Mouse (Mus musculus): ENCODE data around the gene Cenpu. TPM values are rescaled to one million over a fixed set of nuclear protein-coding genes. Genes with fewer than 3 reads are reported as not detected.

Gene Cenpu
- polyA plus RNA-seq, 1 experiment from 2014 or later, result 23.9 TPM

- Histone ChIP-seq H3K9me3 (no peaks in the 10 kb centered on the region), H3K36me3 (peaks cover 18% of the 10 kb centered on the region), H3K9ac (replicated peaks) (no peak overlapping the region), H3K4me1 (replicated peaks) (peaks cover 9% of the 10 kb centered on the region), H3K4me2 (no peak overlapping the region), H3K4me3 (replicated peaks) (no peak overlapping the region), H3K27me3 (no peaks in the 10 kb centered on the region), H3K27ac (no peak overlapping the region)
- 94% methylated on average over 5 of the region's 5 CpGs for WGBS
- ATAC-seq (ENCODE audit: insufficient number of reproducible peaks, insufficient read depth, low FRiP score, low TSS enrichment, low read depth), result no peak
Observed at GRCm38 (mm10) chr8:46598753-46599152, 46.9 kb downstream of the Cenpu start.

- no peaks in the 10 kb centered on the region for H3K27me3 ChIP-seq
- peaks cover 9% of the 10 kb centered on the region for H3K4me1 ChIP-seq (replicated peaks)
- no peak overlapping the region for H3K4me2 ChIP-seq
- no peak overlapping the region for H3K27ac ChIP-seq
- no peak overlapping the region for H3K4me3 ChIP-seq (replicated peaks)
- no peak for ATAC-seq (ENCODE audit: insufficient number of reproducible peaks, insufficient read depth, low FRiP score, low TSS enrichment, low read depth)
- peaks cover 14% of the 10 kb centered on the region for H3K36me3 ChIP-seq
- WGBS, result 92% methylated on average over 7 of the region's 7 CpGs
- H3K9ac ChIP-seq (replicated peaks), result no peak overlapping the region
- no peaks in the 10 kb centered on the region for H3K9me3 ChIP-seq
Observed at GRCm38 (mm10) chr8:46599314-46599904, 47.6 kb downstream of the Cenpu start.

GRCm38 (mm10) chr8:46600959-46601707 lies 49.3 kb downstream of the Cenpu start:
- WGBS, result 43% methylated on average over 10 of the region's 10 CpGs
- no peaks in the 10 kb centered on the region for H3K9me3 ChIP-seq
- H3K36me3 ChIP-seq, result peaks cover 14% of the 10 kb centered on the region
- no peak overlapping the region for H3K9ac ChIP-seq (replicated peaks)
- no peak overlapping the region for H3K4me2 ChIP-seq
- H3K27ac ChIP-seq, result peak overlapping the region; percentile 70
- H3K4me3 ChIP-seq (replicated peaks), result no peak overlapping the region
- ATAC-seq (ENCODE audit: insufficient number of reproducible peaks, insufficient read depth, low FRiP score, low TSS enrichment, low read depth), result no peak
- H3K4me1 ChIP-seq (replicated peaks), result peaks cover 9% of the 10 kb centered on the region
- no peaks in the 10 kb centered on the region for H3K27me3 ChIP-seq

GRCm38 (mm10) chr8:46603587-46603986 lies 51.8 kb downstream of the Cenpu start:
- no peak for ATAC-seq (ENCODE audit: insufficient number of reproducible peaks, insufficient read depth, low FRiP score, low TSS enrichment, low read depth)
- Histone ChIP-seq H3K36me3 (peaks cover 20% of the 10 kb centered on the region), H3K9me3 (no peaks in the 10 kb centered on the region), H3K27ac (no peak overlapping the region), H3K27me3 (no peaks in the 10 kb centered on the region), H3K4me2 (no peak overlapping the region), H3K9ac (replicated peaks) (no peak overlapping the region), H3K4me3 (replicated peaks) (no peak overlapping the region), H3K4me1 (replicated peaks) (peaks cover 9% of the 10 kb centered on the region)
- WGBS, result 46% methylated on average over 5 of the region's 5 CpGs

GRCm38 (mm10) chr8:46606930-46607329 lies 55.1 kb downstream of the Cenpu start:
- no peak for ATAC-seq (ENCODE audit: insufficient number of reproducible peaks, insufficient read depth, low FRiP score, low TSS enrichment, low read depth)
- Histone ChIP-seq H3K27me3 (no peaks in the 10 kb centered on the region), H3K9ac (replicated peaks) (no peak overlapping the region), H3K4me2 (no peak overlapping the region), H3K9me3 (no peaks in the 10 kb centered on the region), H3K27ac (no peak overlapping the region), H3K36me3 (peaks cover 14% of the 10 kb centered on the region), H3K4me1 (replicated peaks) (peaks cover 3% of the 10 kb centered on the region; the same call in 1 of the 2 replicates), H3K4me3 (replicated peaks) (no peak overlapping the region)
- WGBS, result 81% methylated on average over 1 of the region's 1 CpGs

GRCm38 (mm10) chr8:46611557-46611956 lies 59.7 kb downstream of the Cenpu start:
- Histone ChIP-seq H3K4me3 (replicated peaks) (no peak overlapping the region), H3K9me3 (no peaks in the 10 kb centered on the region), H3K27ac (no peak overlapping the region), H3K27me3 (no peaks in the 10 kb centered on the region), H3K4me2 (no peak overlapping the region), H3K9ac (replicated peaks) (no peak overlapping the region), H3K36me3 (peaks cover 11% of the 10 kb centered on the region), H3K4me1 (replicated peaks) (peaks cover 15% of the 10 kb centered on the region)
- no peak for ATAC-seq (ENCODE audit: insufficient number of reproducible peaks, insufficient read depth, low FRiP score, low TSS enrichment, low read depth)
- WGBS, result 71% methylated on average over 8 of the region's 8 CpGs

GRCm38 (mm10) chr8:46612913-46613312 lies 61.1 kb downstream of the Cenpu start:
- Histone ChIP-seq H3K9ac (replicated peaks) (no peak overlapping the region), H3K27me3 (no peaks in the 10 kb centered on the region), H3K36me3 (no peaks in the 10 kb centered on the region), H3K4me2 (no peak overlapping the region), H3K9me3 (no peaks in the 10 kb centered on the region), H3K4me1 (replicated peaks) (peaks cover 15% of the 10 kb centered on the region), H3K27ac (0 out of 2 replicates have a peak overlapping the region, but pooled peaks have one; percentile 37), H3K4me3 (replicated peaks) (no peak overlapping the region)
- WGBS, result 67% methylated on average over 4 of the region's 4 CpGs
- ATAC-seq (ENCODE audit: insufficient number of reproducible peaks, insufficient read depth, low FRiP score, low TSS enrichment, low read depth), result no peak

- Histone ChIP-seq H3K9me3 (no peaks in the 10 kb centered on the region), H3K4me2 (no peak overlapping the region), H3K27ac (peak overlapping the region; percentile 70; the same call in 1 of the 2 replicates), H3K36me3 (no peaks in the 10 kb centered on the region), H3K4me3 (replicated peaks) (no peak overlapping the region), H3K27me3 (no peaks in the 10 kb centered on the region), H3K9ac (replicated peaks) (no peak overlapping the region), H3K4me1 (replicated peaks) (peaks cover 18% of the 10 kb centered on the region)
- ATAC-seq (ENCODE audit: insufficient number of reproducible peaks, insufficient read depth, low FRiP score, low TSS enrichment, low read depth), result no peak
- 8% methylated on average over 4 of the region's 4 CpGs for WGBS
Observed at GRCm38 (mm10) chr8:46613377-46613776, 61.5 kb downstream of the Cenpu start.

GRCm38 (mm10) chr8:46615936-46616335 lies 64.1 kb downstream of the Cenpu start:
- Histone ChIP-seq H3K4me2 (peak overlapping the region; percentile 90), H3K4me1 (replicated peaks) (peaks cover 35% of the 10 kb centered on the region), H3K9ac (replicated peaks) (no peak overlapping the region), H3K27ac (no peak overlapping the region), H3K27me3 (no peaks in the 10 kb centered on the region), H3K9me3 (no peaks in the 10 kb centered on the region), H3K36me3 (no peaks in the 10 kb centered on the region), H3K4me3 (replicated peaks) (no peak overlapping the region)
- ATAC-seq (ENCODE audit: insufficient number of reproducible peaks, insufficient read depth, low FRiP score, low TSS enrichment, low read depth), result no peak
- 58% methylated on average over 8 of the region's 8 CpGs for WGBS

- Histone ChIP-seq H3K27ac (peak within 1 kb of the TSS; percentile 95), H3K9me3 (no peaks in the 10 kb centered on the region), H3K27me3 (no peaks in the 10 kb centered on the region), H3K36me3 (no peaks in the 10 kb centered on the region), H3K4me1 (replicated peaks) (peaks cover 35% of the 10 kb centered on the region), H3K4me3 (replicated peaks) (peak within 1 kb of the TSS; percentile 78), H3K4me2 (peak within 1 kb of the TSS; percentile 90), H3K9ac (replicated peaks) (peak within 1 kb of the TSS; percentile 87)
- under 1% methylated on average over 53 of the region's 54 CpGs for WGBS
- peak; percentile 93 for ATAC-seq (ENCODE audit: insufficient number of reproducible peaks, insufficient read depth, low FRiP score, low TSS enrichment, low read depth)
Observed at GRCm38 (mm10) chr8:46616879-46617689, 65.3 kb downstream of the Cenpu start, which contains the start of the genes Primpol and Casp3. Primpol (minus strand) TSS chr8:46617212. Casp3 (plus strand) TSS chr8:46617291.

Measured in limb, embryonic 12.5 days (tissue).